Mouse (Mus musculus): Measurements from ENCODE around the gene Bhlhe40. TPM values are rescaled to one million over a fixed set of nuclear protein-coding genes. Genes with fewer than 3 reads are reported as not detected.
A peak's percentile ranks its signal among the peaks of the same experiment; 100 is the strongest.

Bhlhe40 gene
- total RNA-seq, 2 experiments from 2014 or later, result 3.4 to 4.1 TPM

- no peak for ATAC-seq (replicated peaks; ENCODE audit: poor library complexity)
Measured at GRCm38 (mm10) chr6:108686930-108687329, 26.5 kb downstream of the Bhlhe40 start.

- peak; percentile 69 for ATAC-seq (replicated peaks; ENCODE audit: poor library complexity)
Measured at GRCm38 (mm10) chr6:108688344-108688743, 27.9 kb downstream of the Bhlhe40 start.

- no peak for ATAC-seq (replicated peaks; ENCODE audit: poor library complexity)
Measured at GRCm38 (mm10) chr6:108692986-108693385, 32.6 kb downstream of the Bhlhe40 start.

GRCm38 (mm10) chr6:108694965-108695724 lies 34.7 kb downstream of the Bhlhe40 start:
- ATAC-seq (replicated peaks; ENCODE audit: poor library complexity), result peak; percentile 28

- ATAC-seq (replicated peaks; ENCODE audit: poor library complexity), result peak; percentile 62
Measured at GRCm38 (mm10) chr6:108695844-108696821, 35.7 kb downstream of the Bhlhe40 start.

GRCm38 (mm10) chr6:108696822-108697202 lies 36.4 kb downstream of the Bhlhe40 start:
- ATAC-seq (replicated peaks; ENCODE audit: poor library complexity), result no peak

- ATAC-seq (replicated peaks; ENCODE audit: poor library complexity), result no peak
Measured at GRCm38 (mm10) chr6:108697345-108697744, 36.9 kb downstream of the Bhlhe40 start.

- ATAC-seq (replicated peaks; ENCODE audit: poor library complexity), result no peak
Measured at GRCm38 (mm10) chr6:108698343-108698870, 38.0 kb downstream of the Bhlhe40 start.

GRCm38 (mm10) chr6:108699679-108700078 lies 39.2 kb downstream of the Bhlhe40 start:
- ATAC-seq (replicated peaks; ENCODE audit: poor library complexity), result no peak

GRCm38 (mm10) chr6:108700638-108701343 lies 40.4 kb downstream of the Bhlhe40 start:
- no peak for ATAC-seq (replicated peaks; ENCODE audit: poor library complexity)

- peak; percentile 45 for ATAC-seq (replicated peaks; ENCODE audit: poor library complexity)
Measured at GRCm38 (mm10) chr6:108702648-108703047, 42.2 kb downstream of the Bhlhe40 start.

- ATAC-seq (replicated peaks; ENCODE audit: poor library complexity), result no peak
Measured at GRCm38 (mm10) chr6:108703085-108703484, 42.7 kb downstream of the Bhlhe40 start.

- peak; percentile 76 for ATAC-seq (replicated peaks; ENCODE audit: poor library complexity)
Measured at GRCm38 (mm10) chr6:108704316-108705080, 44.1 kb downstream of the Bhlhe40 start.

- no peak for ATAC-seq (replicated peaks; ENCODE audit: poor library complexity)
Measured at GRCm38 (mm10) chr6:108705957-108706356, 45.5 kb downstream of the Bhlhe40 start.

GRCm38 (mm10) chr6:108706994-108707645 lies 46.7 kb downstream of the Bhlhe40 start:
- no peak for ATAC-seq (replicated peaks; ENCODE audit: poor library complexity)

GRCm38 (mm10) chr6:108709131-108709470 lies 48.7 kb downstream of the Bhlhe40 start:
- ATAC-seq (replicated peaks; ENCODE audit: poor library complexity), result no peak

GRCm38 (mm10) chr6:108709471-108710231 lies 49.2 kb downstream of the Bhlhe40 start:
- ATAC-seq (replicated peaks; ENCODE audit: poor library complexity), result peak; percentile 80

- peak; percentile 45 for ATAC-seq (replicated peaks; ENCODE audit: poor library complexity)
Measured at GRCm38 (mm10) chr6:108710667-108711066, 50.2 kb downstream of the Bhlhe40 start.

Measured in megakaryocyte progenitor cell, adult 5-6 weeks (primary cell).